Mouse (Mus musculus): Measurements from ENCODE around the gene Rprd1b. TPM values are rescaled to one million over a fixed set of nuclear protein-coding genes. Genes with fewer than 3 reads are reported as not detected.
A peak's percentile ranks its signal among the peaks of the same experiment; 100 is the strongest.

Rprd1b gene
- polyA plus RNA-seq, 1 experiment from 2014 or later, result 19.8 TPM

DNA sequence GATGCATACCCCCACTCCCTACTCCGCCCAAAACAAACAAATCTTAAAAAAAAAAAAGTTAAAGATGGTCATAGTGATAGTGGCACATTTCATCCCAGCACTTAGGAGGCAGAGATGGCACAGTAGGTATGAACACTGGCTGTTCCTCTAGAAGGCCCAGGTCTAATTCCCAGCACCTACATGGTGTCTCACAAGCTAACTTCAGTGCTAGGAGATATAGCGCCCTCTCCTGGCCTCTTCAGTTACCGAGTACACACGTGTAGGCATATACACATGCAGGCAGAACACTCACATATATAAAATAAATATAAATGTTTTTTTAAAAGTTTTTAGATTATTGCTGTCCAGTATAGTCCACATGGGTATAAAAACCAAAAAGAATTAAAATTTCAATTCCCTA, 22.7 kb upstream of the Rprd1b start:
- H3K4me2 ChIP-seq (replicated peaks; ENCODE audit: low read depth), result no peak overlapping the region
- H3K9ac ChIP-seq (ENCODE audit: low read depth, low read length), result no peak overlapping the region
- H3K9me3 ChIP-seq (ENCODE audit: control insufficient read depth), result no peaks in the 10 kb centered on the region
- peaks cover 18% of the 10 kb centered on the region for H3K36me3 ChIP-seq (ENCODE audit: control insufficient read depth, insufficient read depth)
- no peak overlapping the region for H3K4me3 ChIP-seq (ENCODE audit: low read depth, low read length)
- 94% methylated on average over 4 of the region's 4 CpGs for WGBS
- H3K27me3 ChIP-seq (replicated peaks; ENCODE audit: control insufficient read depth, insufficient read depth, low read length), result no peaks in the 10 kb centered on the region
- H3K27ac ChIP-seq (ENCODE audit: low read depth, low read length), result no peak overlapping the region
- H3K4me1 ChIP-seq (replicated peaks; ENCODE audit: control insufficient read depth, insufficient read depth, low read length), result peaks cover 4% of the 10 kb centered on the region; the same call in 1 of the 2 replicates
- peak; percentile 22; the same call in 1 of the 2 replicates for TF ChIP-seq CTCF (IDR thresholded peaks at IDR 0.05; ENCODE audit: low read depth)
- ATAC-seq, result no peak

DNA sequence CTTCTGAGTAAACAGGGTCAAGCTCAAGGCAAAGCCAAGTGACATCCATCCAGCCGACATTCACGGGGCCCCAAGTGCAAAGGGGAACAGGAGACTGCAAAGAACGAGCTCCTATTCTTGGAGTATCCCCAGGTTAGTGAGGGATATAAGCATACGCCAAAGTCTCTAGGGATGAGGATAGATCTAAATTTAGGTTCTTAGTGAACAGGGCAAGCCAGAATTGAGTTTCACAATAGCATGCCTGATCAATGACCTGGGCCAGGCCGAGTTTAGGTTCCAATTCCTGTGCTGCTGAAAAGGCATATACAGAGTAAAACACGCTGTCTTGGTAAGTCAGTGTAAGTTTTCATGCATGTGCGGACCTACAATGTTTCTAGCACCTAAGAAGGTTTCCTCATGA, 18.9 kb upstream of the Rprd1b start:
- TF ChIP-seq CTCF (IDR thresholded peaks at IDR 0.05; ENCODE audit: low read depth), result no peak
- Histone ChIP-seq H3K36me3 (ENCODE audit: control insufficient read depth, insufficient read depth) (peaks cover 18% of the 10 kb centered on the region), H3K4me3 (ENCODE audit: low read depth, low read length) (no peak overlapping the region), H3K27me3 (replicated peaks; ENCODE audit: control insufficient read depth, insufficient read depth, low read length) (no peaks in the 10 kb centered on the region), H3K27ac (ENCODE audit: low read depth, low read length) (no peak overlapping the region), H3K9ac (ENCODE audit: low read depth, low read length) (no peak overlapping the region), H3K4me2 (replicated peaks; ENCODE audit: low read depth) (no peak overlapping the region), H3K4me1 (replicated peaks; ENCODE audit: control insufficient read depth, insufficient read depth, low read length) (peaks cover 4% of the 10 kb centered on the region; the same call in 1 of the 2 replicates), H3K9me3 (ENCODE audit: control insufficient read depth) (no peaks in the 10 kb centered on the region)
- WGBS, result 81% methylated on average over 7 of the region's 7 CpGs
- no peak for ATAC-seq

DNA sequence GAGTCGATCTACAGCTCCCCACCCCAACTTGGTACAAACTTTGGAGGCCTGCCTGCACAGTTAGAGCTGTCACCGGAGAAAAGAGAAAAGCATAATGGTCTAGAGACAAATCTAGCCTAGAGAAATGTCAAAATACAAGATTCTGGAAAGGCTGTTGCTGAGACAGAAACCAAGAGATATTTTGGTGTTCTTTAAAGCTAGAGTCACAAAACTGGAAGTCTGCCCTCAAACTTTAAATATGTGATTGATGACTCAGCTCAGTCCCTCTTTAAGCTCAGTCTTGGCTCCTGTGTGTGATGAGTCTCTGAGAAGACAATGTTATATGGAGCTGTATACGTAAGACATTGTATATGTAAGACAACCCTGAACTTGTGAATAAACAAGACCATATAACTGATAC, 15.7 kb upstream of the Rprd1b start:
- WGBS, result 79% methylated on average over 3 of the region's 3 CpGs
- peaks cover 11% of the 10 kb centered on the region for H3K36me3 ChIP-seq (ENCODE audit: control insufficient read depth, insufficient read depth)
- no peak overlapping the region for H3K9ac ChIP-seq (ENCODE audit: low read depth, low read length)
- H3K4me2 ChIP-seq (replicated peaks; ENCODE audit: low read depth), result no peak overlapping the region
- no peaks in the 10 kb centered on the region for H3K27me3 ChIP-seq (replicated peaks; ENCODE audit: control insufficient read depth, insufficient read depth, low read length)
- TF ChIP-seq CTCF (IDR thresholded peaks at IDR 0.05; ENCODE audit: low read depth), result no peak
- H3K27ac ChIP-seq (ENCODE audit: low read depth, low read length), result no peak overlapping the region
- H3K4me3 ChIP-seq (ENCODE audit: low read depth, low read length), result no peak overlapping the region
- H3K9me3 ChIP-seq (ENCODE audit: control insufficient read depth), result no peaks in the 10 kb centered on the region
- no peaks in the 10 kb centered on the region for H3K4me1 ChIP-seq (replicated peaks; ENCODE audit: control insufficient read depth, insufficient read depth, low read length)
- no peak for ATAC-seq

- no peaks in the 10 kb centered on the region for H3K27me3 ChIP-seq (replicated peaks; ENCODE audit: control insufficient read depth, insufficient read depth, low read length)
- no peak overlapping the region for H3K27ac ChIP-seq (ENCODE audit: low read depth, low read length)
- H3K4me1 ChIP-seq (replicated peaks; ENCODE audit: control insufficient read depth, insufficient read depth, low read length), result no peaks in the 10 kb centered on the region
- no peak for ATAC-seq
- no peak for TF ChIP-seq CTCF (IDR thresholded peaks at IDR 0.05; ENCODE audit: low read depth)
- no peaks in the 10 kb centered on the region for H3K36me3 ChIP-seq (ENCODE audit: control insufficient read depth, insufficient read depth)
- no peaks in the 10 kb centered on the region for H3K9me3 ChIP-seq (ENCODE audit: control insufficient read depth)
- 87% methylated on average over 4 of the region's 4 CpGs for WGBS
- H3K9ac ChIP-seq (ENCODE audit: low read depth, low read length), result no peak overlapping the region
- H3K4me2 ChIP-seq (replicated peaks; ENCODE audit: low read depth), result no peak overlapping the region
- H3K4me3 ChIP-seq (ENCODE audit: low read depth, low read length), result no peak overlapping the region
Observed at GRCm38 (mm10) chr2:158017330-158017729, 11.0 kb upstream of the Rprd1b start.

- peak overlapping the region; percentile 83 for H3K4me2 ChIP-seq (replicated peaks; ENCODE audit: low read depth)
- peak; percentile 52 for TF ChIP-seq CTCF (IDR thresholded peaks at IDR 0.05; ENCODE audit: low read depth)
- H3K36me3 ChIP-seq (ENCODE audit: control insufficient read depth, insufficient read depth), result no peaks in the 10 kb centered on the region
- peak overlapping the region; percentile 89 for H3K27ac ChIP-seq (ENCODE audit: low read depth, low read length)
- no peaks in the 10 kb centered on the region for H3K9me3 ChIP-seq (ENCODE audit: control insufficient read depth)
- peak overlapping the region; percentile 93 for H3K4me3 ChIP-seq (ENCODE audit: low read depth, low read length)
- H3K9ac ChIP-seq (ENCODE audit: low read depth, low read length), result peak overlapping the region; percentile 82
- peaks cover 10% of the 10 kb centered on the region; the same call in 1 of the 2 replicates for H3K4me1 ChIP-seq (replicated peaks; ENCODE audit: control insufficient read depth, insufficient read depth, low read length)
- no peak for ATAC-seq
- no peaks in the 10 kb centered on the region for H3K27me3 ChIP-seq (replicated peaks; ENCODE audit: control insufficient read depth, insufficient read depth, low read length)
- WGBS, result 1% methylated on average over 16 of the region's 16 CpGs
Observed at GRCm38 (mm10) chr2:158027855-158028353, 393 bp upstream of the Rprd1b start.

DNA sequence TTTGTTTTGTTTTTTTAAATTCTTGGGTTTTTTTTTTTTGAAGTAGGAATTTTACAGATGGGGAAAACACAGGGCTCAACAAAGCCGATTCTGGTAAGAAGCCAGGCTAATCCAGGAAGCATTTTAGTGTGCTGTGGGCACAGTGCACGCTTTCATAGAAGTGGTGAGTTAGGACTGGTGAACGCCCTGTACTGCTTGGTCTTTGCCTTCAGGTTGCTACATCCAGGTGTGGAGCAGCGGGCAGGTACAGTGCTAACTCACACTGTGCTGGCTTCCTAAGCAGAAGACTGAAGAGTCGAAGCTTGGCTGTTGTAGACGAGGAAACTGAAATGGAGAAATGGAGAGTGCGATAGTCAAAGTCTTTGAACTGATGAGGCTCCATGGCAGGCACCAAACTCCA, 1.7 kb downstream of the Rprd1b start:
- no peaks in the 10 kb centered on the region for H3K27me3 ChIP-seq (replicated peaks; ENCODE audit: control insufficient read depth, insufficient read depth, low read length)
- peak; percentile 50 for ATAC-seq
- H3K9ac ChIP-seq (ENCODE audit: low read depth, low read length), result no peak overlapping the region
- H3K4me2 ChIP-seq (replicated peaks; ENCODE audit: low read depth), result peak overlapping the region; percentile 83
- TF ChIP-seq CTCF (IDR thresholded peaks at IDR 0.05; ENCODE audit: low read depth), result no peak
- H3K4me1 ChIP-seq (replicated peaks; ENCODE audit: control insufficient read depth, insufficient read depth, low read length), result peaks cover 10% of the 10 kb centered on the region; the same call in 1 of the 2 replicates
- H3K27ac ChIP-seq (ENCODE audit: low read depth, low read length), result peak overlapping the region; percentile 23; the same call in 1 of the 2 replicates
- no peaks in the 10 kb centered on the region for H3K9me3 ChIP-seq (ENCODE audit: control insufficient read depth)
- WGBS, result 34% methylated on average over 7 of the region's 7 CpGs
- H3K36me3 ChIP-seq (ENCODE audit: control insufficient read depth, insufficient read depth), result no peaks in the 10 kb centered on the region
- H3K4me3 ChIP-seq (ENCODE audit: low read depth, low read length), result peak overlapping the region; percentile 93

DNA sequence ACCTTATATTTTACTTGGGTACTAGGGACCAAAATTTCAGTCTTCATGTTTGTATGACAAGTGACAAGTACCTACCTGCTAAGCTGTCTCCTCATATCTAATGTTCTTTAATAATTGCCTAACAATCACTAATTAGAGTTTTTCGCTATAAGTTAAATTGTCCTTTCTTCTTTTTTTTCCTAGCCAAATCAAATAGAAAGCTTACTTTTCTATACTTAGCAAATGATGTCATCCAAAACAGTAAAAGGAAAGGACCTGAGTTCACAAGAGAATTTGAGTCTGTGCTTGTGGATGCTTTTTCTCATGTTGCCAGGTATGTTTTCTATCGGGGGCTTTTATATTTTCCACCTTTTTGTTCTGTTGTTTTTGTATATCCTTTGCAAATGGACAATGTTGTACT, 7.5 kb downstream of the Rprd1b start:
- Histone ChIP-seq H3K36me3 (ENCODE audit: control insufficient read depth, insufficient read depth) (peaks cover 17% of the 10 kb centered on the region), H3K9ac (ENCODE audit: low read depth, low read length) (no peak overlapping the region), H3K4me1 (replicated peaks; ENCODE audit: control insufficient read depth, insufficient read depth, low read length) (no peaks in the 10 kb centered on the region), H3K4me2 (replicated peaks; ENCODE audit: low read depth) (no peak overlapping the region), H3K9me3 (ENCODE audit: control insufficient read depth) (no peaks in the 10 kb centered on the region), H3K27ac (ENCODE audit: low read depth, low read length) (no peak overlapping the region), H3K27me3 (replicated peaks; ENCODE audit: control insufficient read depth, insufficient read depth, low read length) (no peaks in the 10 kb centered on the region), H3K4me3 (ENCODE audit: low read depth, low read length) (no peak overlapping the region)
- WGBS, result 90% methylated on average over 2 of the region's 2 CpGs
- ATAC-seq, result no peak
- TF ChIP-seq CTCF (IDR thresholded peaks at IDR 0.05; ENCODE audit: low read depth), result no peak

All from intestine, postnatal 0 days (tissue).